Mouse (Mus musculus) olfactory bulb, adult 2 months (tissue): ENCODE data around the gene Hmgcs1. TPM values are rescaled to one million over a fixed set of nuclear protein-coding genes. Genes with fewer than 3 reads are reported as not detected.
"Not testable (repeated sequence)": the region's sequence is repeated elsewhere in the genome, so short reads cannot be mapped to it uniquely, and the experiment has no call there.

Experiments used
- H3K27ac ChIP-seq: fragments of 200-500 bp; 2 replicates; pipeline ENCODE4 v1.5.1; 2012; ENCODE audit warnings: low read depth, low read length; ENCODE audit not compliant: insufficient read depth
- H3K4me1 ChIP-seq: fragments of 200-500 bp; 2 replicates; pipeline ENCODE4 v1.6.1; 2012; ENCODE audit warnings: low read length; ENCODE audit not compliant: control insufficient read depth, insufficient read depth
- H3K4me3 ChIP-seq: fragments of 200-500 bp; 2 replicates; pipeline ENCODE4 v1.5.1; 2012; ENCODE audit warnings: mild to moderate bottlenecking, low read depth, low read length, moderate library complexity; ENCODE audit not compliant: insufficient read depth
- CTCF ChIP-seq: fragments of 200-500 bp; IDR thresholded peaks from 2 replicates; pipeline ENCODE4 v1.5.1; 2012; ENCODE audit warnings: low read depth, mild to moderate bottlenecking, low read length, moderate library complexity; ENCODE audit not compliant: insufficient read depth
- POLR2A ChIP-seq: fragments of 200-500 bp; IDR thresholded peaks from 2 replicates; pipeline ENCODE4 v1.6.1; 2012; ENCODE audit warnings: mild to moderate bottlenecking, low read depth, low read length, moderate library complexity; ENCODE audit not compliant: insufficient read depth
- WGBS: fragments of 180-500 bp; shearing (Covaris S2); methylation state at CpG from one replicate; pipeline ENCODE4 v1.1.7; 2018; 5-methylcytosine and 5-hydroxymethylcytosine counted together
- polyA plus RNA-seq: library from polyadenylated mRNA; stranded (reverse); fragments of >200 nt; gene quantifications from 2 replicates; pipeline ENCODE4 v1.2.4, GENCODE M21; 2012; ENCODE audit warnings: low replicate concordance; ENCODE audit not compliant: missing spikeins, insufficient read depth, insufficient read length

Gene Hmgcs1
- polyA plus RNA-seq, 1 experiment = not detected

DNA sequence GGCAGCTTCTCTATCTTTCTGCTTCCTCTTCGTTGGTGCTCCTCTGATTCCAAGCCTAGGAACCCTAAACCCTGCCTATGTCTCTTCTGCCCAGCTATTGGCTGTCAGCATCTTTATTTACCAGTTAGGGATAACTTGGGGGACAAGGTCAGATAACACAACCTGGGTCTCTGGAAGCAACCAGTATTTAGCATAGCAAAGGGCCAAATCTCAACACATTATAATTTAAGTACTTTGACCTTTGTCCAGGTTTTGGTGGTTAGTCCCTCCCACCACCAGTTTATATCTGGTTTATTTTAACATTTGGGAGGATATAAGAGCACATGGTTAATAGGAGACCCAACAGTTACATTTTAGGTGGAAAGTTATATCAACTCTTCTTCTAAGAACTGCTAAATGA, 6.3 kb downstream of the Hmgcs1 start:
- TF ChIP-seq POLR2A (no peak), CTCF (no peak)
- Histone ChIP-seq H3K27ac (no peak overlapping the region), H3K4me3 (no peak overlapping the region), H3K4me1 (peaks cover 2% of the 10 kb centered on the region; the same call in 1 of the 2 replicates)
- 34% methylated on average over 1 of the region's 1 CpGs for WGBS

DNA sequence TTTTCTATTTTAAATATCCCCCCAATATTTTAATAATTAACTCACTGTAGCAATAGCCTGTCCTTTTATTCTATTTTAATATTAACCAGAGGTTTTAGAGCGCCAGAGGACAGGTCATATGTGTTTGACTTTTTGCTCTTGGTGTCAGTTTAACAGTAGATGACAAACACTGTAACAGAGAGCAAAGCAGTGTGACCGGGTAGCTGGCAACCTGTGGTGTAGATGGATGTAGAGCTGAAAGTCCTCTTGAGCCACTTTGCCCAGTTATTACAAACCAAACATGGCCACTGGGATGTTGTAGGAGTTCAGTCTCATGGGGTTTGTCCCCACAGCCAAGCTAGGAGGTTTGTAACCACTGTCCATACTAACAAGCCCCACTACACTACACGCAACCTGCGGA, 8.3 kb downstream of the Hmgcs1 start:
- peaks cover 5% of the 10 kb centered on the region; the same call in 1 of the 2 replicates for H3K4me1 ChIP-seq
- TF ChIP-seq POLR2A (no peak), CTCF (no peak)
- WGBS = 90% methylated on average over 4 of the region's 4 CpGs
- no peak overlapping the region for H3K4me3 ChIP-seq
- H3K27ac ChIP-seq = no peak overlapping the region

DNA sequence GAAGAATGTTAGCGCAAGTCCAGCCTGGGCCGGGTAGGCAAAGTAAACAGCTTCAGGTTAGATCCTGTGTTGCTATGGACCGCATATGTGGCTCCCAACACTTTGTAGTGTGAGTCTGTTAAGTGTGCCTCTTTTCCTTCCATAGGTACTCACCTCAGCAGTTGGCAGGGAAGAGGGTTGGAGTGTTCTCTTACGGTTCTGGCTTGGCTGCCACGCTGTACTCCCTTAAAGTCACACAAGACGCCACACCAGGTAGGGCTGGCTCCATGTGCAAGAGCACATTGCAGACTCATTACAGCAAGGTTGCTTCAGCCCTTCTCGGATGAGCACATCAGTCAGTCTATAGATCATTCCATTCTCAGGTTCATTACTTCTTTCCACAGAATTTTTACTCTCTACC, 14.1 kb downstream of the Hmgcs1 start:
- WGBS = 89% methylated on average over 7 of the region's 7 CpGs

DNA sequence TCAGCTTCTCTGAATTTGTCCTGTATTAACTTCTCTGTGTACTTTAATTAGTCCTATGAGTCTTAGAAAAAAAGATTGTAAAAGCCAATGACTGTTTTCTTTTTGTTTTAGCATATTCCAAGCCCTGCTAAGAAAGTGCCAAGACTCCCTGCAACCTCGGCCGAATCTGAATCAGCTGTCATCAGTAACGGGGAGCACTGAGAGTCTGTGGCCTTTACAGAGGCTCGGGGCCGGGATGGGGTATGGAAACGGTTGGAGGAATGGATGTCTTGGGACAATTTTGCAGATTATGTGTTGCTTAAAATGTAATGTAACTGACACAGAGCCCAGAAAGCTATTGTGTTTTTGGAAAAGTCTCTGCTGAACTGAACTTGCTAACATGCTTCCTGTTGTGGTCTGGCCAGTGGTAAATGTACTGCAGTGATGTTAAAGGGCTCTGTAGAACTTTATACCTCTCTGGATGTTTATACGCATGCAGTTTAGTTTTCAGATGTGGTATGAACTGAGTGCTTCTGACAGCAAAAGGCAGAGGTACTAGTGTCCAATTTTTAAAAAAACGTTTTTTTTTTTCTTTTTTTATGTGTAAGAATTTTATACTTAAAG, 16.2 kb downstream of the Hmgcs1 start:
- WGBS = 61% methylated on average over 8 of the region's 8 CpGs
- H3K4me3 ChIP-seq, H3K4me1 ChIP-seq, H3K27ac ChIP-seq: not testable (repeated sequence)

More for the DNA sequence above, 14.1 kb downstream of the Hmgcs1 start:
- peaks cover 3% of the 10 kb centered on the region; the same call in 1 of the 2 replicates for H3K4me1 ChIP-seq
- H3K4me3 ChIP-seq = no peak overlapping the region
- TF ChIP-seq CTCF (no peak), POLR2A (no peak)
- H3K27ac ChIP-seq = no peak overlapping the region

DNA sequence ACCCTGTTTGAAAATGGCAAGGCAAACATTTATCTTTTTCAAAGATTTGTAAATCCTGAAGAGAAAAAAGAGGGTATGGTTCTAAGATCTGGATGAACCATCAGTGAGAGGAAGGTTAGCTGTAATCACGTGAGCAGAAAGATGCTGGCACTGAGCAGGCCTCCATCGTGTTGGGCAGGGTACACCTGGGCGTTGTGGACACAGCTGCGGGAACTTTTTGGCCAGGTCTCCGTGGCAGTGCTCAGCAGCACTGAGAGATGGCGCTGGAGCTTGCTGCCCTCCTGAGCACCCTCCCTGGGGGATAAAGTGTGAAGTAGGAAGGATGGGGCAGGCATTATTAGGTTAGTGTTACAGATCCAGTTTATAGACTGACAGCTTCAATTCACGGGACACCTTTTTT, 16.8 kb downstream of the Hmgcs1 start:
- WGBS = 62% methylated on average over 7 of the region's 7 CpGs
- no peak overlapping the region for H3K4me3 ChIP-seq
- peaks cover 3% of the 10 kb centered on the region; the same call in 1 of the 2 replicates for H3K4me1 ChIP-seq
- no peak overlapping the region for H3K27ac ChIP-seq
- TF ChIP-seq CTCF = no peak
- no peak for TF ChIP-seq POLR2A

DNA sequence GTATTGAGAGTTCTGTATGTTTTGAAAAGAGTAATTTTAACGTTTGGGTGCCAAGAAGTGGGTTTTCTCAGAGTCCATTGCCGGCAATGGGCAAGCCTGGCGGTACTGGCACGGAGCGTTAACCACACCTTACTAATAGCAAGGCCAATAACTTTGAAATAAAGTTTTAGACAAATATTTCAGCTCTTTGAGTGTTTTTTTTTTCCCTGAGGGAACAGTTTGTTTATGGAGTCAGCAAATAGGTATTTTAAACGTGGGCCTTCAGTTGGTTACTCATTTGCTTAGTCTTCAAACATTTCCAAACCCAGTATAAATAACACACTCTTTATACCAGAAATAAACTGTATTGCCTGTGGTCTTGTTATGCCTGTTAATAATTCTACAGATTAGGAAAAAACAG, 17.7 kb downstream of the Hmgcs1 start:
- Histone ChIP-seq H3K4me1 (peaks cover 2% of the 10 kb centered on the region; the same call in 1 of the 2 replicates), H3K4me3 (no peak overlapping the region), H3K27ac (no peak overlapping the region)
- TF ChIP-seq POLR2A = no peak
- TF ChIP-seq CTCF = no peak
- 67% methylated on average over 6 of the region's 6 CpGs for WGBS

DNA sequence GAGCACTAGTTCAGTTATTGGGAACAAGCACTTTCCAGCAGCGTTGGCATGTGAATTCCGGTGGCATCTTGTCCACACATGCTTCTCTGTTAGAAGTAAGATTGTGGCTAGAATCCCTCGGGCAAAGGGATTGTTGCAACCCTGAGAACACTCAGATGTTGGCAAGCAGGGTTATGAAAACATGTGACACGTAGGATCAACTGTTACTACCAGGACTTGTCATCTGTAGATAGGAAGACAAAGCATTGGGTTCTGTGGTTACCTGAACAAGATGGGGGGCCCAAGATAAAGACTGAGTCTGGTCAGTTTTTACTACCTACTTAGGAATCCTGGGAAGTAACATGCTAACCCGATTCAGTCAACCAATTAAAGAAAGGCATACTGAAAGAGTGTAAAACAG, 18.8 kb downstream of the Hmgcs1 start:
- H3K27ac ChIP-seq = no peak overlapping the region
- peaks cover 4% of the 10 kb centered on the region; the same call in 1 of the 2 replicates for H3K4me1 ChIP-seq
- no peak for TF ChIP-seq POLR2A
- no peak overlapping the region for H3K4me3 ChIP-seq
- 63% methylated on average over 5 of the region's 5 CpGs for WGBS

DNA sequence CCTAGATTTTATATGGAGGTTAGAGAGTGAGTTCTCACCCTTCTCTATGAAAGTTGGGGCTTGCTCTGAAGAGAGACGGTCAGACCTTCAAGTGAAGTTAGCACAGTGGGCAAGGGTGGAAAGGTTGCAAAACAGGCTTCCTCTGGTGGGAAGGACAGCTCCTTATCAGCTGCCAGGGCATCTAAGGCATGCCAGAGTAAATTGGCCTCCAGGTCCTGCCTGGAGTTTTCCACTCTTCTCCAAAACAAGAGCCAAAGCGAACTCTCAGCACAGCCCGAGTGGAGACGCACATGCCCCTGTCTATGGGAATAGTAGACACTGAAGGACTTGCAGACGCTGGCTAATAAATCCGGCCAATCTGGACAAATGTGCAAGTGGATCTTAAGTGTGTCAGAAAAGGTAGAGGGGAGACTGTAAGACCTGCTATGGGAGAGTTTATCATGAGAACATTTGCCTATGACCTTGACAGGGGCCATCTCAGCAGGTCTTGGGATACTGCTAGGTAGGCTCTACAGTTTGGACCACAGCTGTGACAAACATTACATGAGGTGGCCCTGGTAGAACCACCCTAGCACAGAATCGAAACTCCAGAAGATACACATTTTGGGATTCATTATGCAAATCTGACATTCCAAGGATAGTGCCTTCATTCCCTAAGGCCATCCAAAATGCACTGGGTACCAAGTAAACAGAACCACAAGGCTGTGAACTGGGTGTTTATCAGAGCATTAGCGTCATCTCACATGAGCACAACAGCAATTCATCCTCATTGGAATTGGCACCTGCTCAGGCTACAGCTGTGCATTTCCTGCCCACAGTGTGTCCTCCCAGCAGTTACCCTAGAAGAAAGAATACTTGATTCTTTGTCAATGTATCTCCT, 19.4 kb downstream of the Hmgcs1 start:
- WGBS = 72% methylated on average over 8 of the region's 8 CpGs
- Histone ChIP-seq H3K4me3 (no peak overlapping the region), H3K27ac (no peak overlapping the region), H3K4me1 (peaks cover 5% of the 10 kb centered on the region; the same call in 1 of the 2 replicates)
- TF ChIP-seq CTCF (no peak), POLR2A (no peak)

DNA sequence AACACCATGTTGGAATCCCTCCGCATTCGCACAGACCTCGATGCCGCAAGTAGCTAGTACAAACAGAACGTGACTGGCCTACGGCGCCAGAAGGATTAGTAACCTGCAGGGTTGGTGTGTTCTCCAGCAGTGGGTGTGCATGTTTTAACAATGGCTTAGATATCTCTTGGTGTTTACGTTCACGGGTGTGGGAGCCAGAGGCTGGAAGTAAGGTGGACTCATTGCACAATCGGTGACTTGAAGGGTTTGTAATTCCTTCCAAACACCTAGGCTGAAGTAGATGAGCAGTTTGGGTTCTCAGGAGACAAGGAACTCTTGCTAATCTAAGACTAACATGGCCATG, 20.1 kb downstream of the Hmgcs1 start:
- Histone ChIP-seq H3K4me1 (peaks cover 5% of the 10 kb centered on the region; the same call in 1 of the 2 replicates), H3K4me3 (no peak overlapping the region), H3K27ac (no peak overlapping the region)
- TF ChIP-seq POLR2A = no peak
- TF ChIP-seq CTCF = no peak
- WGBS = 71% methylated on average over 10 of the region's 10 CpGs
